Mouse (Mus musculus) stomach, postnatal 0 days (tissue): ENCODE measurements at regions not wholly inside any gene's neighbourhood (a gene's known extent, or its start where the extent isn't known, plus 50 kb on each side); places are given as distances from the start of the nearest gene placed in this dataset.

ENCODE experiments used
- CTCF ChIP-seq: IDR thresholded peaks from 2 replicates; pipeline ENCODE4 v1.5.1; 2016; ENCODE audit warnings: antibody characterized with exemption, low read depth, mild to moderate bottlenecking, moderate library complexity
- EP300 ChIP-seq: optimal IDR thresholded peaks from 2 replicates; pipeline ENCODE3; 2016; ENCODE audit warnings: antibody characterized with exemption

- TF ChIP-seq EP300 (no peak), CTCF (no peak)
These were observed 49.9 kb upstream of the Eed start for GRCm38 (mm10) chr7:90030486-90031250.
